Mouse (Mus musculus): ENCODE measurements around the gene Spata31d1b.
"Not testable (repeated sequence)": the region's sequence is repeated elsewhere in the genome, so short reads cannot be mapped to it uniquely, and the experiment has no call there.

The Spata31d1b gene

GRCm38 (mm10) chr13:59711984-59712383, at the start of gene Spata31d1b:
TSS of gene Spata31d1b (plus strand) at chr13:59712284.
- DNase-seq (ENCODE audit: low spot score in 2 of 2), result not testable (repeated sequence)

DNA sequence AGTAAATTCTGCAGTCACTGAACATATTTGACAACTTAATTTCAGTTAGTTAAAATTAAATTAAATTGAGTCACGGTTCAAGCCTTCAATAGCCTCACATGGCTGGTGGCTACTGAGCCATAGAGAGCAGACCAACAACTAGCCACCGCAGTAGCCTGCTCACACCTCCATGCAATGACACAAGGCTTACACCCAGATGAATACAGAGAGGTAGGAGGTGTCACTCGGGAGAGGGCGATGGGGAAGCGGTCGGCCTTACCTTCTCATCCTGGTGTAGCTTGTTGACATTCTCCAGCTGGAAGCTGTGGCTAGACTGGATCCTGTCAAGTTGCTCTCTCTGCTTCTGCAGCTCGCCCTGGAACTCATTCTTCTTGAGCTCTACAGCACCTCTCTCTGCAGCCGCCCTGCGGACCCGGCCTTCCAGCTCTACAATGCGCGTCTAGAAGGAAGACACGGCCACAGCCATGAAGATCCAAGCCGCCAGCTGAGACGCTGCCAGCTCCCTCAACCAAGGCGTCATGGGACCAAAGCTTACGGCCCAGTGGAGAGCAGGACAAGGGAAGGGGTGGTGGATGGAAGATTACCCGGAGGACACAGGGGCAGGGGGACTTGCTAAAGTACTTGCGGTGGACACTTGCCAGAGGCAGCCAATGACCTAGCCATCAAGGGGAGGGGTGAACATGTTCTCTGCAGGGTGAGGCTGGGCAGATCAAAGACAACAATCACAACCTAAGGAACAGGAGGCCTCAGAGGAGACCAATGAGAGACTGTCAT, 48.0 kb upstream of the Spata31d1b start:
- DNase-seq (ENCODE audit: low spot score in 2 of 2), result no peak

GRCm38 (mm10) chr13:59667763-59668162, 44.3 kb upstream of the Spata31d1b start:
- no peak for DNase-seq (ENCODE audit: low spot score in 2 of 2)

DNA sequence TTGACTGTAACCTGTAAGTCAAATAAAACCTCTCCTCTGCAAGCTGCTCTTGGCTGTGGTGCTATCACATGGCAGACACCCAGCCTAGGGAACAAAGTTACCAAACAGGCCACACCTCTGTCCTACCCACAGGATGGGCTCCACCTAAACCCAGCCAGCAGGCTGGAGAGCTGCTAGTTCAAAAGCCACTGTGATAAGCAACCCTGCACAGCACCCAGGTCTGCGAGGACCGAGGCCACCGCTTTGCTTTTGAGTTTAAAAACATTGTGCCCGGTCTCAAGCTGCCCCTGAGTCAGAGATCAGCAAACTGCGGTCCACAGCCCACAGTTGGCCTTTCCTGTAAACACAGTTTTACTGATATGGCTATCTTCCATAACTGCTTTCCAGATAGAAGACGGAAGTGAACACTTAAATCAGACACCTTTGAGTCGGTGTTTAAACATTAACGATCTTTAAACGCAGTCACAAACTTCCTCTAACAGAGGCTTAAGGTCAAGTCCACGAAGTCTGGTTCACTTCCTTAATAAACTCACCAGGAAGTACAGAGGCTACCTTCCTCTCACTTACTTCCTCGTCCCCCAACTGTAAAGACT, 43.5 kb upstream of the Spata31d1b start:
- no peak for DNase-seq (ENCODE audit: low spot score in 2 of 2)

DNA sequence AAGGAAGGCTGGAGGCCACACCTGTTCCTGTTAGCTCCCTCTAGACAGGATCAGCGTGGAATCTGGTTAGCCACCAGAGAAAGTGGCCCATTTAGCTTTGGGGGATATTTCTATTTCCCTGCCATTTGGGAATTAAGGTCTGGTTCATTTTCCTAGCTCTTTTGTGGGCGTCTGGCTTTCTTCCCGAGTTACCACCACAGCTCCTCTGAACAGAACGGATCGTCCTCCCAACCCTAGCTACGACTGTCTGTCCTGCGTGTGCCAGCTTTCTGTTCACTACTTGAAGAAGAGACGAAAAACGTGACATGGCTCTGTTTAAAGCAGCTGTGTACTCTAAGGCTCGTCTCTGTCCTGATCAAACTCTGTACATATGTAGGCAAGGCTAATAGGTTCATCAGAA, 42.1 kb upstream of the Spata31d1b start:
- DNase-seq (ENCODE audit: low spot score in 2 of 2), result no peak

DNA sequence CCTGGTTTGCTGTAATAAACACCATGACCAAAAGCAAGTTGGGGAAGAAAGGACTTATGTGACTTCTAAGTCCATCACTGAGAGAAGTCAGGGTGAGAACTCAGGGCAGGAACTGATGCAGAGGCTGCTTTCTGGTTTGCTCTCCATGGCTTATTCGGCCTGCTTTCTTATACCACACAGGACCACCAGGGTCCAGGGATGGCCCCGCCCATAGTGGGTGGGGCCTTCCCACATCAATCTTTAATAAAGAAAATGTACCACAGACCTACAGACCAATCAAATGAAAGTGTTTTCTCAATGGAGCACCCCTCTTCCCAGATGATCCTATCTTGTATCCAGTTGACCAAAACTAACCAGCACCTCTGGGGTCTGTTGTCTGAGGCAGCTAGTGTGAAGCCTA, 40.6 kb upstream of the Spata31d1b start:
- DNase-seq (ENCODE audit: low spot score in 2 of 2), result no peak

DNA sequence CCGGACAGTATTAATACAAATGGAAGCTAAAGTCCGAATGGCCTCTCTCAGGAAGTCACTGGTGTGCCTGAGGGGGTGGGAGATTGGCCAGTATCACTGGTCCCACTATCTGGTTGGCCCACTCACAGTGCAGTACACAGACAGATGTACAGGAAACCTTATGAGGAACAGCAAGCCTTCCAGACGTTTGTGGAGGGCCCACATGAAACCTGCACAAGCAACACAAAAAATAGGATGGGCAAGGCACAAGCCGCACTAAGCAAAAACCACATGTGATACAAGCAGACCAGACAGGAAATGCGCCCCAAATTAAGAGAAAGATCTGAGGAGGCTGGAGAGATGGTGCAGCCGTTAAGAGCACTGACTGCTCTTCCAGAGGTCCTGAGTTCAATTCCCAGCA, 39.8 kb upstream of the Spata31d1b start:
- DNase-seq (ENCODE audit: low spot score in 2 of 2), result no peak

DNA sequence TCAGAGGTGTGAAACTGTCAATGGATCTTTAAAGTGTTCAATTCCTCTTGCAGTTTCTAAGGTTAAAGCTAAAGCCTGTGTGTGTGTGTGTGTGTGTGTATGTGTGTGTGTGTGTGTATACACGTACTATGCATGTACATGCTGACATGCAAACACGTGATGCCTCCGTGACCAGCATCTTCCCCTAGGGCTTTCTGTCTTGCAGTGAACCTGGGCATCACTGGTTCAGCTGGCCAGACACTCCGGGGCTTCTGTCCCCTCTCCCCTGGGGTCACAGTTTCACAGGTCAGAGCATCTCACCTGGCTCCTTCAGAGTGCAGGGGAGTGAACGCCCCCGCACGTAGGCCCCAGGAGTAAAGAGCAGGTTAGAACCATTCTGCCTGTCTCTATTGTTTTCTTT, 38.5 kb upstream of the Spata31d1b start:
- DNase-seq (ENCODE audit: low spot score in 2 of 2), result no peak

GRCm38 (mm10) chr13:59674215-59674614, 37.9 kb upstream of the Spata31d1b start:
- no peak for DNase-seq (ENCODE audit: low spot score in 2 of 2)

- no peak for DNase-seq (ENCODE audit: low spot score in 2 of 2)
These were observed 37.3 kb upstream of the Spata31d1b start for GRCm38 (mm10) chr13:59674761-59675150.

DNA sequence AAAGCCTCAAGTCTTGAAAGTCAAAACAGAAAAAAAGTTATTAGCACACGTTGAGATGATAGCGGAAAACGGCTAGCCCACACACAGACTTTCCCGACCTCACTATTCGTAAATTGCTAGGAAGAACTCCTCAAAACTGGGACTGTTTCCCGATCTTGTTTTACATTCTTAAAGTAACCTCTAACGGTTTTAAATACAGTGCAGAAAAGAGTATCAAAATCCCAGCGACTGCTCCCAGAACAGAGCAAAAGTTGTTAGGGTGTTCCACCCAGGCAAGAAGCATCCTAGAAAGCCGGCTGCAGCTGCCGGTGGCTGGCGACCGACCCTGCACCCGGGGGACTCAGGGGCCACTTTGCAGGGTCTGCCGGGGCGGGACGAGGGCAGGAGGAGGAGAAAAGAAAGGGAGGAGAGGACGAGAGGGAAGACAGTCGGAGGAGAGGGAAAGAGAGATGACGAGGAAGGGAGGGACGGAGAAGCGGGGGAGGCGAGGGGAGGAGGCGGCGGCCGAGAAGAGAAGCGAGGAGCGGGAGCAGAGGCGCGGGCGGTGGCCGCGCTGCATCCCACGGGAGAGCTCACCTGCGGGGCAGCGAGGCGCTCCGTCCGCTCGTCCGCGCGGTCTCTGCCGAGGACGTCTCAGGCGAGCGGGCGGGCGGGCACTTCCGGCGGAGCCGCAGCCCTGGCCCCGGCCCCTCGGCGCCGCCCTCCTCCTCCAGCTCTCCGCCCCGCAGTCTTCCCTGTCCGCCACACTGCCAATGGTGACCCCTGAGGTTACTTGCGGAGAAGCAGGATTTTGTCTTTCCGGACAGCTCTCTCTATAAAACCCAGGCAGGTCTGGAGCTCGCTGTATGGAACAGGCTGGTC, 36.7 kb upstream of the Spata31d1b start, which contains the start of gene Golm1:
TSS of gene Golm1 (minus strand) at position 661 of the 861 bp plus-strand sequence.
- DNase-seq (ENCODE audit: low spot score in 2 of 2), result no peak

GRCm38 (mm10) chr13:59676316-59677229, 35.5 kb upstream of the Spata31d1b start:
- no peak for DNase-seq (ENCODE audit: low spot score in 2 of 2)

GRCm38 (mm10) chr13:59679306-59679705, 32.8 kb upstream of the Spata31d1b start:
- no peak for DNase-seq (ENCODE audit: low spot score in 2 of 2)

DNA sequence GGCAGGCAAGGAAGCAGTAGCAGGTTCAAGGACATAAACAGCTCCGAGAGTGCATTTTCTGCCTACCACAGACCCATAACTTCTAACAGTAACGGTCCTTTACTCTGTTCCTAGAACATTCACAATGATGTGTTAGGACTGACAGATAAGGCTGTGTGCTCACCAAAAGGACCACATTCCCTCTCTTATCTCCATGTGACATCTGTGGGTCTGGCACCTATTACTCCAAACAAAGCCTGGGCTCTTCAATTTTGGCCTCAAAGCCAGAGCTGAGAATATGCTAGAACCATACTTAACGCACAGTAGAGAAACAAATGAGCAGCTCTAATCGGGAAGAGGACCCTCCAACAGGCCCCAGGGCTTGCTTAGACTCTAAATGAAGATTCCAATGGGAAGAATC, 32.2 kb upstream of the Spata31d1b start:
- DNase-seq (ENCODE audit: low spot score in 2 of 2), result no peak

- DNase-seq (ENCODE audit: low spot score in 2 of 2), result no peak
These were observed 29.5 kb upstream of the Spata31d1b start for GRCm38 (mm10) chr13:59682629-59683028.

GRCm38 (mm10) chr13:59685236-59685635, 26.8 kb upstream of the Spata31d1b start:
- DNase-seq (ENCODE audit: low spot score in 2 of 2), result no peak

DNA sequence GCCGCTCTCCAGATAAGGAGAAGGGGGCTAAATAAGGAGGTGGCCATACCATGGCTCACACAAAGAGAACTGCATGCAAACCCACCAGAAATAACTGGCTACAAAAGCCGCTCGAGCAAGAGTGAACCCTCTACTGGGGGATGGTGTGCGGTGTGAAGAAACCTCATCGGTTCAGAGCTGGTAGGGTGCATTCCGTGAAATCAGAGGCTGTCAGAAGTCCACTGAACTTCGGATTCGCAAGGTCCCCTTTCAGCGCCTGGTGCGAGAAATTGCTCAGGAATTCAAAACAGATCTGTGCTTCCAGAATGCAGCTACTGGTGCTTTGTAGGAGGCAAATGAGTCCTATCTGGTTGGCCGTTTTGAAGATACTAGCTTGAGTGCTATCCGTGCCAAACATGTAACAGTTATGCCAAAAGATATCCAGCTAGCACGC, 23.7 kb upstream of the Spata31d1b start:
- no peak for DNase-seq (ENCODE audit: low spot score in 2 of 2)

GRCm38 (mm10) chr13:59689313-59689712, 22.8 kb upstream of the Spata31d1b start:
- no peak for DNase-seq (ENCODE audit: low spot score in 2 of 2)

DNA sequence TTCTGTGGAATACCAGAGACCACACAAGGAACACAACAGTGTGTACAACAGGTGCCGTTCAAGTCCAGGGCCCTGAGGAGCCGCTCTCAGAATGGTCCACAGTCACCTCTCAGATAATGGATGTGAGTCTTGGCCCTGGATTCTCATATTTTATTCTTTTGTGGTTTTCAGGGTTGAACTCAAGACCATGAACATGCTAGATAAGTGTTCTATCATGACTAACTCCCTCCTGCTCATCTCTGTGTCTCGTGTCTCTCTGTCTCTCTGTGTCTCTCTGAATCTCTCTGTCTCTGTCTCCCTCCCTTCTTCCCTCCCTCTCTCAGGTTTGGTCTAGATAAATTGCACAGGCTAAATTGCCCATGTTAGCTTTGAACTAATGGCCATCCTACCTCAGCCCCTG, 22.2 kb upstream of the Spata31d1b start:
- no peak for DNase-seq (ENCODE audit: low spot score in 2 of 2)

DNA sequence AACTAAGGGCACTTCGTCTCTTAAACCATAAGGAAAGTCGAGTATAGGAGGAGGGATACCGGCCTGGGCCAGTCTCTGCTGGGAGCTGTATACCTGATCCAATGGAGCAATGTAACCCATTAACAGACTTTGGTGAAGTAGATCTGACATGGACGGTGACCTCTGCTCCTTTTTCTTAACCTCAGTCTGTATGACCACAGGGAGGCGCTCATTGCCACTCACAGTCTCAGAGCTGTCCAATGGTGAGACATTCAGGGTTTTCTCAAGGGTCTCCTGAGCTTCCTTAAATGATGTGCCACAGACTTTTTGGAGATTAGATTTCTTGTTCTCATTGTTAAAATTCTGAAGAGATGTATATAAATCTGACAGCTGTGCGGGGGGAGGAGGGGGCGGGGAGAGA, 21.5 kb upstream of the Spata31d1b start:
- no peak for DNase-seq (ENCODE audit: low spot score in 2 of 2)

GRCm38 (mm10) chr13:59691478-59691877, 20.6 kb upstream of the Spata31d1b start:
- DNase-seq (ENCODE audit: low spot score in 2 of 2), result no peak
